ENCODE assay signal across 8 mouse cellular contexts in the genomic region with DNA sequence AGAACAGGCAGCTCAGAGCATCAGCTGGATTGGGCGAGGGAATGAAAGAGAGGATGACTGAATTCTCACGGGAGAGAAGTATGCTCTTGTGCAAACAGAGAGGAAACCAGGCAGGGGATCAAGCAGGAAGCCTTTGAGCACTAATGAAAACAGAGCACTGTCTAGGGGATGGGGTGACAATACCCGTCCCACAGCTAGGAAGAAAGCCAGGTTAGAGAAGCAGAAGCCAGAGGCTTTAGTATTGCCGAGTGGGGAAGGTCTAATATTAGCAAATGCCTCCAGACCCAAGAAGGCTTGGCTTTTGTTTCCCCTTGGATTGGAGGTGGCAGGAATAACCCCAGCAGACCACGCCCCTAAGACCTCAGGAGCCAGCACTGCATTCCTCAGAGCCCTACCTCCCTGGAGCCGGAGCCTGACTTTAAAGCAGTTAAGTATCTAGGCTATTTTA. TPM values are rescaled to one million over a fixed set of nuclear protein-coding genes. Genes with fewer than 3 reads are reported as not detected.
DNase-seq lines count a peak whose midpoint lies in the region; ATAC-seq and TF ChIP-seq lines count a peak whose summit lies in the region.

No protein-coding gene starts in this region.

- DNase-seq in 3T3-L1 (ENCODE audit: low read depth, low spot score), result peak; percentile 31
- peak; percentile 74 for DNase-seq in embryo, embryonic 11 days
- no peak for DNase-seq in hindbrain, postnatal 0 days (ENCODE audit: low spot score)
- peak; percentile 44 for DNase-seq in lung, postnatal 14 days
- DNase-seq in thymus, adult 18-20 months, result no peak
- no peak for DNase-seq in right cerebral cortex, postnatal 4 days

- 0 out of 2 replicates have a peak overlapping the region, but pooled peaks have one; percentile 16 for H3K4me2 ChIP-seq in hindbrain, postnatal 0 days (ENCODE audit: low read depth, low read length)
- no peak overlapping the region for H3K4me2 ChIP-seq in liver, embryonic 12.5 days

- WGBS in hindbrain, postnatal 0 days, result 15% methylated on average over 6 of the region's 6 CpGs
- 54% methylated on average over 6 of the region's 6 CpGs for WGBS in liver, embryonic 12.5 days (ENCODE audit: insufficient replicate concordance)

- no peak overlapping the region for H3K9ac ChIP-seq in hindbrain, postnatal 0 days (replicated peaks; ENCODE audit: low read length)
- H3K9ac ChIP-seq in liver, embryonic 12.5 days, result no peak overlapping the region

- H3K9me3 ChIP-seq in hindbrain, postnatal 0 days (ENCODE audit: low read length), result no peaks in the 10 kb centered on the region
- H3K9me3 ChIP-seq in liver, embryonic 12.5 days (replicated peaks), result no peaks in the 10 kb centered on the region

- H3K27ac ChIP-seq in hindbrain, postnatal 0 days, result peak overlapping the region; percentile 26; the same call in 1 of the 2 replicates
- H3K27ac ChIP-seq in liver, embryonic 12.5 days, result no peak overlapping the region

- H3K4me3 ChIP-seq in hindbrain, postnatal 0 days (ENCODE audit: low read length), result no peak overlapping the region
- H3K4me3 ChIP-seq in liver, embryonic 12.5 days, result no peak overlapping the region

- no peak for ATAC-seq in hindbrain, postnatal 0 days
- no peak for ATAC-seq in liver, embryonic 12.5 days
- ATAC-seq in CD4-positive, CD25-positive, alpha-beta regulatory T cell, adult 4 months, result no peak

- H3K27me3 ChIP-seq in hindbrain, postnatal 0 days (ENCODE audit: insufficient read depth, low read length), result no peaks in the 10 kb centered on the region
- no peaks in the 10 kb centered on the region for H3K27me3 ChIP-seq in liver, embryonic 12.5 days (replicated peaks)

- no peak for TF ChIP-seq CTCF in hindbrain, postnatal 0 days (IDR thresholded peaks at IDR 0.05; ENCODE audit: low read depth)

- H3K36me3 ChIP-seq in hindbrain, postnatal 0 days (ENCODE audit: insufficient read depth, low read length), result no peaks in the 10 kb centered on the region
- H3K36me3 ChIP-seq in liver, embryonic 12.5 days, result no peaks in the 10 kb centered on the region

- peaks cover 24% of the 10 kb centered on the region; the same call in 1 of the 2 replicates for H3K4me1 ChIP-seq in hindbrain, postnatal 0 days (ENCODE audit: insufficient read depth, low read length)
- H3K4me1 ChIP-seq in liver, embryonic 12.5 days, result peaks cover 66% of the 10 kb centered on the region

RNA-seq across cellular contexts. Expression of a gene that starts 19.3 kb away (rescaled TPM):
- 7.7 TPM in 2 replicates for total RNA-seq in hindbrain, postnatal 0 days (2014; rRNA removed)
- polyA plus RNA-seq in hindbrain, postnatal 0 days (2015; fragmentation: Nextera tagmentation; extraction: Ambion mirVana), result 4.3 and 4.4 TPM in 2 replicates
- polyA plus RNA-seq in liver, embryonic 12.5 days (2016; fragmentation: Nextera tagmentation; extraction: Ambion mirVana), result 15.6 and 16.0 TPM in 2 replicates
- 10 to 100 TPM; 25.2 to 35.4 TPM for polyA plus RNA-seq in CD4-positive, CD25-positive, alpha-beta regulatory T cell, adult 4 months (2017; shearing (Covaris generic))

RNA-seq across cellular contexts. Expression of a gene that starts 51.6 kb away (rescaled TPM):
- 76.3 and 83.7 TPM in 2 replicates for total RNA-seq in hindbrain, postnatal 0 days (2014; rRNA removed)
- 48.8 and 52.7 TPM in 2 replicates for polyA plus RNA-seq in hindbrain, postnatal 0 days (2015; fragmentation: Nextera tagmentation; extraction: Ambion mirVana)
- 99.8 and 104 TPM in 2 replicates for polyA plus RNA-seq in liver, embryonic 12.5 days (2016; fragmentation: Nextera tagmentation; extraction: Ambion mirVana)
- 100 to 1,000 TPM in 1 of 2 experiments, 10 to 100 TPM in 1; 95.0 to 107 TPM for polyA plus RNA-seq in CD4-positive, CD25-positive, alpha-beta regulatory T cell, adult 4 months (2017; shearing (Covaris generic))

Comparison
In these comparisons a context has a peak if more than half of its experiments do, and no peak if none do; other contexts are left out.
1. DNase-seq: peak in 3T3-L1 (single experiment), embryo, embryonic 11 days (single experiment) and lung, postnatal 14 days (single experiment); none in hindbrain, postnatal 0 days (single experiment), thymus, adult 18-20 months (0 of 2) and right cerebral cortex, postnatal 4 days (single experiment).